Mouse (Mus musculus) monocyte, adult 2 months (primary cell): ENCODE measurements around the gene Slc28a2.
"Not testable (repeated sequence)": the region's sequence is repeated elsewhere in the genome, so short reads cannot be mapped to it uniquely, and the experiment has no call there.

ENCODE experiments used
- DNase-seq, 2 experiments: peaks; one replicate each; pipeline ENCODE4 v3.0.0; 2022; ENCODE audit warnings: low spot score in 2 of 2, low read depth in 1 of 2

Gene Slc28a2

GRCm38 (mm10) chr2:122426200-122426599 lies at the start of gene Slc28a2:
Slc28a2 (plus strand) TSS chr2:122426477.
- not testable (repeated sequence) for DNase-seq

GRCm38 (mm10) chr2:122377215-122377674 lies 49.0 kb upstream of the Slc28a2 start:
- peak; percentile 96 to 99 for DNase-seq

- DNase-seq: peak in 1 of 2 experiments; percentile 75
These were observed 48.5 kb upstream of the Slc28a2 start for GRCm38 (mm10) chr2:122377751-122378246.

- DNase-seq: no peak
These were observed 47.6 kb upstream of the Slc28a2 start for GRCm38 (mm10) chr2:122378421-122379291.

- DNase-seq: no peak
These were observed 47.0 kb upstream of the Slc28a2 start for GRCm38 (mm10) chr2:122379292-122379650.

- peak in 1 of 2 experiments; percentile 40 for DNase-seq
These were observed 45.4 kb upstream of the Slc28a2 start for GRCm38 (mm10) chr2:122380768-122381311.

GRCm38 (mm10) chr2:122381329-122382103 lies 44.8 kb upstream of the Slc28a2 start:
- no peak for DNase-seq

GRCm38 (mm10) chr2:122382121-122382520 lies 44.2 kb upstream of the Slc28a2 start:
- no peak for DNase-seq

- no peak for DNase-seq
These were observed 41.2 kb upstream of the Slc28a2 start for GRCm38 (mm10) chr2:122385095-122385494.

GRCm38 (mm10) chr2:122387135-122387534 lies 39.1 kb upstream of the Slc28a2 start:
- DNase-seq: not testable (repeated sequence)

- no peak for DNase-seq
These were observed 30.1 kb upstream of the Slc28a2 start for GRCm38 (mm10) chr2:122396150-122396549.

- DNase-seq: no peak
These were observed 18.7 kb upstream of the Slc28a2 start for GRCm38 (mm10) chr2:122407607-122408006.

GRCm38 (mm10) chr2:122408928-122409327 lies 17.3 kb upstream of the Slc28a2 start:
- DNase-seq: no peak

- not testable (repeated sequence) for DNase-seq
These were observed 368 bp downstream of the Slc28a2 start for GRCm38 (mm10) chr2:122426645-122427044.

GRCm38 (mm10) chr2:122438706-122439482 lies 12.6 kb downstream of the Slc28a2 start:
- DNase-seq: not testable (repeated sequence)

GRCm38 (mm10) chr2:122440521-122440920 lies 14.2 kb downstream of the Slc28a2 start:
- DNase-seq: peak in 1 of 2 experiments; percentile 5

- no peak for DNase-seq
These were observed 15.0 kb downstream of the Slc28a2 start for GRCm38 (mm10) chr2:122441000-122441933.

- DNase-seq: no peak
These were observed 24.1 kb downstream of the Slc28a2 start for GRCm38 (mm10) chr2:122450351-122450750.

- no peak for DNase-seq
These were observed 26.1 kb downstream of the Slc28a2 start for GRCm38 (mm10) chr2:122452426-122452825.
